Mouse (Mus musculus) liver, postnatal 0 days (tissue): Measurements from ENCODE around the gene Lrrc1. TPM values are rescaled to one million over a fixed set of nuclear protein-coding genes. Genes with fewer than 3 reads are reported as not detected.
A peak's percentile ranks its signal among the peaks of the same experiment; 100 is the strongest.

Experiments used
- ATAC-seq: fragments of 200-750 bp; cut with Nextera tagmentation; 2 replicates; pipeline ENCODE4 v1.8.0; 2017; ENCODE audit warnings: mild to moderate bottlenecking, moderate library complexity
- DNase-seq: peaks from one replicate; pipeline ENCODE4 v3.0.0-alpha.2; 2016
- H3K27ac ChIP-seq: fragments of 300-500 bp; sonication (generic); 2 replicates; pipeline ENCODE4 v1.5.1; 2014; ENCODE audit warnings: antibody characterized with exemption, moderate library complexity, mild to moderate bottlenecking, low read depth
- H3K27me3 ChIP-seq: fragments of 300-500 bp; sonication (generic); 2 replicates; pipeline ENCODE4 v1.6.1; 2014; ENCODE audit warnings: low read length, control low read depth, mixed read lengths; ENCODE audit not compliant: insufficient read depth
- H3K36me3 ChIP-seq: fragments of 300-500 bp; sonication (generic); replicated peaks from 2 replicates; pipeline ENCODE4 v1.6.1; 2014; ENCODE audit warnings: mild to moderate bottlenecking, control low read depth, low read length, moderate library complexity, mixed read lengths; ENCODE audit not compliant: insufficient read depth
- H3K4me1 ChIP-seq: fragments of 300-500 bp; sonication (generic); 2 replicates; pipeline ENCODE4 v1.6.1; 2014; ENCODE audit warnings: antibody characterized with exemption, mild to moderate bottlenecking, control low read depth; ENCODE audit not compliant: insufficient read depth
- H3K4me2 ChIP-seq: fragments of 300-500 bp; sonication (generic); 2 replicates; pipeline ENCODE4 v1.6.1; 2014; ENCODE audit warnings: low read depth, mild to moderate bottlenecking, low read length, moderate library complexity, mixed read lengths
- H3K4me3 ChIP-seq: fragments of 300-500 bp; sonication (generic); 2 replicates; pipeline ENCODE4 v1.5.1; 2014; ENCODE audit warnings: low read depth, low read length
- H3K9ac ChIP-seq: fragments of 300-500 bp; sonication (generic); replicated peaks from 2 replicates; pipeline ENCODE4 v1.6.1; 2014; ENCODE audit warnings: mild to moderate bottlenecking, moderate library complexity
- H3K9me3 ChIP-seq: fragments of 300-500 bp; sonication (generic); 2 replicates; pipeline ENCODE4 v1.6.1; 2016; ENCODE audit warnings: mild to moderate bottlenecking, control low read depth, low read length, mixed read lengths
- CTCF ChIP-seq: sonication (generic); IDR thresholded peaks from 2 replicates; pipeline ENCODE4 v1.5.1; 2016; ENCODE audit warnings: antibody characterized with exemption, low read depth
- EP300 ChIP-seq: IDR thresholded peaks from 2 replicates; pipeline ENCODE4 v1.6.1; 2016; ENCODE audit warnings: antibody characterized with exemption, low read depth, mild to moderate bottlenecking
- WGBS: fragments of 180-500 bp; shearing (Covaris S2); extraction: QIAGEN DNeasy Blood & Tissue Kit; methylation state at CpG from one replicate; pipeline ENCODE4 v1.1.7; 2014; ENCODE audit not compliant: insufficient replicate concordance; 5-methylcytosine and 5-hydroxymethylcytosine counted together
- polyA plus RNA-seq: library from polyadenylated mRNA; unstranded; fragments of >200 nt; fragmentation: Nextera tagmentation; extraction: Ambion mirVana; gene quantifications from 2 replicates; pipeline ENCODE4 v1.2.1, GENCODE M21; 2015

The Lrrc1 gene
- polyA plus RNA-seq, 1 experiment from 2014 or later, result 1.5 TPM

GRCm38 (mm10) chr9:77546010-77546409, 1.3 kb upstream of the Lrrc1 start:
- Histone ChIP-seq H3K4me3 (no peak overlapping the region), H3K9me3 (no peaks in the 10 kb centered on the region), H3K27ac (no peak overlapping the region), H3K4me2 (no peak overlapping the region), H3K4me1 (peaks cover 12% of the 10 kb centered on the region), H3K9ac (no peak overlapping the region), H3K36me3 (no peaks in the 10 kb centered on the region), H3K27me3 (peaks cover 11% of the 10 kb centered on the region; the same call in 1 of the 2 replicates)
- WGBS, result 73% methylated on average over 3 of the region's 3 CpGs
- TF ChIP-seq CTCF, result no peak
- TF ChIP-seq EP300, result no peak
- no peak for DNase-seq
- no peak for ATAC-seq

DNA sequence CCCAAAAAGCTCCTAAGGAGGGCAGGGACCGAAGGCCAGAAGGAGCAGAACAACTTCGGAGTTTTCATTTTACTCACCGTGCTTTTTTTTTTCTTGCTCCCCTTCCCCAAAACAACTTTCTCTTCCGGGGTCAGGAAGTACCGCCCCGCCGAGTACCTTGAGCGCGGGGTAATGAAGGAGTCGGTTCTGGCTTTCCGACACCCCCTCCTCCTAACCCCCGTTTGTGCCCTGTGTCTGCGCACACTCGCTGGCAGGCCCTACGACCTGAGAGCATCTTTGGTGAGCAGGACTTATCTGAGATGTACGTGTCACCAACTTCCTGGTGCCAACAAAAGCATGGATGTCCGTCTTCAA, 375 bp upstream of the Lrrc1 start:
- Histone ChIP-seq H3K9me3 (no peaks in the 10 kb centered on the region), H3K4me3 (peak overlapping the region; percentile 60), H3K4me2 (peak overlapping the region; percentile 84), H3K27ac (no peak overlapping the region), H3K27me3 (peaks cover 11% of the 10 kb centered on the region; the same call in 1 of the 2 replicates), H3K9ac (peak overlapping the region; percentile 62), H3K4me1 (peaks cover 12% of the 10 kb centered on the region), H3K36me3 (no peaks in the 10 kb centered on the region)
- no peak for DNase-seq
- WGBS, result under 1% methylated on average over 17 of the region's 17 CpGs
- TF ChIP-seq CTCF (no peak), EP300 (no peak)
- no peak for ATAC-seq

GRCm38 (mm10) chr9:77543351-77544321, 1.0 kb downstream of the Lrrc1 start:
- Histone ChIP-seq H3K4me1 (peaks cover 12% of the 10 kb centered on the region), H3K4me3 (peak overlapping the region; percentile 60), H3K36me3 (no peaks in the 10 kb centered on the region), H3K27me3 (peaks cover 11% of the 10 kb centered on the region; the same call in 1 of the 2 replicates), H3K27ac (no peak overlapping the region), H3K4me2 (peak overlapping the region; percentile 84), H3K9me3 (no peaks in the 10 kb centered on the region), H3K9ac (peak overlapping the region; percentile 62)
- 2% methylated on average over 40 of the region's 40 CpGs for WGBS
- TF ChIP-seq EP300 (no peak), CTCF (peak; percentile 26; the same call in 1 of the 2 replicates)
- ATAC-seq (peak; percentile 54), DNase-seq (peak; percentile 55)

DNA sequence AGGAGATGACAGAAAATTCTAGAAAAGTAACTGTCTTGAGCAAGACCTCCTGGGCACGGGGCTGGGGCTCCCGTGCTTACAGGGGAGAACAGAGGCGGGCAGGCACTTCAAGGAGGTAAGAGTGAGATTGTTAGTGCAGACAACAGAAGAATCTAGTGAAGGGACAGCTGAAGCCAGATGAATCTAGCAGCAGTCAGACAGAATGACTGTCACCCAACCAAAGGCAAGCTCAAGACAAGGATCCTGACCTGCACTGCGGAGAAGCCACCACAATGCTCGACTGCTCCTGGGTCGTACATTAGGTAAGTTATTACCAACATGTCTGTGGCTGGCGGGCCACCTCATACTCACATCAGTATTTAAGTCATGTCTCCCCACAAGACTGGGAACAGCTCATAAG, 3.1 kb downstream of the Lrrc1 start:
- no peak for ATAC-seq
- WGBS, result 91% methylated on average over 7 of the region's 7 CpGs
- Histone ChIP-seq H3K4me1 (peaks cover 12% of the 10 kb centered on the region), H3K9ac (no peak overlapping the region), H3K36me3 (no peaks in the 10 kb centered on the region), H3K9me3 (no peaks in the 10 kb centered on the region), H3K4me3 (no peak overlapping the region), H3K4me2 (no peak overlapping the region), H3K27me3 (peaks cover 8% of the 10 kb centered on the region; the same call in 1 of the 2 replicates), H3K27ac (no peak overlapping the region)
- TF ChIP-seq EP300 (no peak), CTCF (no peak)
- no peak for DNase-seq

DNA sequence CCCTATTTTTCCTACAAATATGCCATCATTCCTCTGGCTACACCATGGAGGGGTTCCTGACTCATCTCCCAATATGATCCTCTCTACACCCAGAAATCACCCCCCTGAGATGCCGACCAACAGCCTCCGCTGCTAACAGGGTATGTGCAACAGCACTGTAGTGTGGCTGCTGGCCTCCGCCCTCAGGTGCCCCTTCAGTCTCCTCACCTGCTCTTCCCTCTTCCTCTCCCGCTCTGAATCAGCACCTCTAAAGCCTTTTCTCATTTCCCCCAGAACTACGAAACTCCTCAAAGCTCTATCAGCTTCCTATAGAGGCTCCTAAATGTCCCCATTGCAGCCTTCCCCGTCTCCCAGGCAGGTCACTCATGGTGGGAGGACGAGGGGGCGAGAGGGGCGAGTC, 5.4 kb downstream of the Lrrc1 start:
- Histone ChIP-seq H3K4me3 (no peak overlapping the region), H3K27me3 (no peaks in the 10 kb centered on the region), H3K4me1 (peaks cover 8% of the 10 kb centered on the region; the same call in 1 of the 2 replicates), H3K27ac (no peak overlapping the region), H3K9me3 (no peaks in the 10 kb centered on the region), H3K36me3 (no peaks in the 10 kb centered on the region), H3K4me2 (no peak overlapping the region), H3K9ac (no peak overlapping the region)
- TF ChIP-seq EP300 (no peak), CTCF (no peak)
- no peak for DNase-seq
- WGBS, result 79% methylated on average over 9 of the region's 9 CpGs
- no peak for ATAC-seq

- ATAC-seq (no peak), DNase-seq (no peak)
- Histone ChIP-seq H3K4me1 (no peaks in the 10 kb centered on the region), H3K27ac (no peak overlapping the region), H3K9me3 (no peaks in the 10 kb centered on the region), H3K9ac (no peak overlapping the region), H3K27me3 (no peaks in the 10 kb centered on the region), H3K4me2 (no peak overlapping the region), H3K4me3 (no peak overlapping the region), H3K36me3 (no peaks in the 10 kb centered on the region)
- no peak for TF ChIP-seq CTCF
- WGBS, result 55% methylated on average over 10 of the region's 10 CpGs
Observed at GRCm38 (mm10) chr9:77537357-77537756, 7.3 kb downstream of the Lrrc1 start.
